Mouse (Mus musculus): Measurements from ENCODE around the gene Lsm12. TPM values are rescaled to one million over a fixed set of nuclear protein-coding genes. Genes with fewer than 3 reads are reported as not detected.

The Lsm12 gene
- polyA plus RNA-seq, 1 experiment from 2014 or later: 76.5 TPM

DNA sequence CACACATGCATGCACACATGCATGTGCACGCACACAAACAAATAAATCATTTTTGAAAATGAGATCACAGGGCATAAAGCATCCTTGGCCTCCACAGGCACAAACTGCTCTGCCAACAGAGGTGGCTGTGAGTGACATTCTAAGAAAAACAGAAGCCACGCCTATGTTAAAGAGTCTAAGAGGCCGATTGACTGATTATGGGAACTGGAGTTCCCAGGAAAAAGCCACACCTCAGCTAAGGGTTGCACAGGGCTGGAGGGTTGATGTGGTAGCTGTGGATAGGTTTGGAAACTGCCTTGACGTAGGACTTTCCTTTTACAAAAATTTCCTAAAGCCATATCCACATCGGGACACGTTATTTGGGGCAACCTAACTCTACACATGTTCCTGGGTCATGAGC is 67.7 kb downstream of the Lsm12 start:
- no peak overlapping the region for H3K4me2 ChIP-seq (ENCODE audit: low read depth, low read length)

DNA sequence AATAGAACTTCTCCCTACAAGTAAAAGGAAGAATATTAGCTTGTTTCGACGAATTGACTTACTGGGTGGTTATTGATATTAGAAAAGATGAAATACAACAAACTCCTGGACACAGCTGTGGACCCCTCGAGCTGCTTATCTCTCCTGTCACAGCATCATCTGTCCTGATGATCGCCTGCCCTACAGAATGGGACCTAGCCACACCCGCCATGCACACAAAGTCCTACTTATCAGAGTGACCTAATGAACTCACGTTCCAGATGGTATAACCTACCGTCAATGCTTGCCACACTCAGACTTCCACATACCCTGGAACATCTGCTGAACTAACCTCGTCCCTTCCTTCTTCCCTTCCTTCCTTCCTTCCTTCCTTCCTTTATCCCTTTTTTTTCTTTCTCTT is 68.9 kb downstream of the Lsm12 start:
- DNase-seq (ENCODE audit: low spot score): no peak
- WGBS: 85% methylated on average over 8 of the region's 8 CpGs
- no peak for ATAC-seq (replicated peaks; ENCODE audit: insufficient number of reproducible peaks, low FRiP score, low TSS enrichment, low read depth)
- H3K27me3 ChIP-seq (ENCODE audit: control insufficient read depth, insufficient read depth, low read length): no peaks in the 10 kb centered on the region
- no peaks in the 10 kb centered on the region for H3K36me3 ChIP-seq (replicated peaks; ENCODE audit: control insufficient read depth, insufficient read depth, low read depth, low read length)
- no peak overlapping the region for H3K9ac ChIP-seq (replicated peaks; ENCODE audit: low read length)
- no peaks in the 10 kb centered on the region for H3K4me1 ChIP-seq (ENCODE audit: control insufficient read depth, insufficient read depth, low read length)
- no peaks in the 10 kb centered on the region for H3K9me3 ChIP-seq (replicated peaks; ENCODE audit: control insufficient read depth, low read length)
- H3K4me2 ChIP-seq (ENCODE audit: low read depth, low read length): no peak overlapping the region
- H3K4me3 ChIP-seq (ENCODE audit: low read depth, low read length): no peak overlapping the region
- H3K27ac ChIP-seq (replicated peaks; ENCODE audit: low read depth, low read length): no peak overlapping the region

More for the DNA sequence above, 67.7 kb downstream of the Lsm12 start:
- H3K27me3 ChIP-seq (ENCODE audit: control insufficient read depth, insufficient read depth, low read length): no peaks in the 10 kb centered on the region
- DNase-seq (ENCODE audit: low spot score) (no peak), ATAC-seq (replicated peaks; ENCODE audit: insufficient number of reproducible peaks, low FRiP score, low TSS enrichment, low read depth) (no peak)
- 83% methylated on average over 6 of the region's 6 CpGs for WGBS
- no peaks in the 10 kb centered on the region for H3K36me3 ChIP-seq (replicated peaks; ENCODE audit: control insufficient read depth, insufficient read depth, low read depth, low read length)
- no peaks in the 10 kb centered on the region for H3K4me1 ChIP-seq (ENCODE audit: control insufficient read depth, insufficient read depth, low read length)
- H3K27ac ChIP-seq (replicated peaks; ENCODE audit: low read depth, low read length): no peak overlapping the region
- H3K4me3 ChIP-seq (ENCODE audit: low read depth, low read length): no peak overlapping the region
- H3K9me3 ChIP-seq (replicated peaks; ENCODE audit: control insufficient read depth, low read length): no peaks in the 10 kb centered on the region
- no peak overlapping the region for H3K9ac ChIP-seq (replicated peaks; ENCODE audit: low read length)

Small RNAs within 50 kb of the gene (microRNA-seq; reads per million reads assigned to microRNA genes)
- gene Mir8101 (ENCODE audit: borderline number of aligned reads): not detected

Other genes with a start within 250 kb of the Lsm12 start
- gene Sost, start 218.3 kb downstream of the Lsm12 start, polyA plus RNA-seq (2014; fragmentation: Nextera tagmentation; extraction: Ambion mirVana): not detected in 2 replicates
- gene Cfap97d1, start 201.0 kb downstream of the Lsm12 start, polyA plus RNA-seq (2014; fragmentation: Nextera tagmentation; extraction: Ambion mirVana): not detected in 2 replicates
- 11.3 and 12.2 TPM in 2 replicates for gene Dusp3, start 198.3 kb downstream of the Lsm12 start, polyA plus RNA-seq (2014; fragmentation: Nextera tagmentation; extraction: Ambion mirVana)
- 6.3 and 6.8 TPM in 2 replicates for gene Mpp3, start 156.8 kb downstream of the Lsm12 start, polyA plus RNA-seq (2014; fragmentation: Nextera tagmentation; extraction: Ambion mirVana)
- 0.17 and 0.32 TPM in 2 replicates for gene Cd300lg, start 143.8 kb downstream of the Lsm12 start, polyA plus RNA-seq (2014; fragmentation: Nextera tagmentation; extraction: Ambion mirVana)
- gene Mpp2, start 96.8 kb downstream of the Lsm12 start, polyA plus RNA-seq (2014; fragmentation: Nextera tagmentation; extraction: Ambion mirVana): 7.4 and 9.1 TPM in 2 replicates
- not detected in 2 replicates for gene Ppy, start 84.0 kb downstream of the Lsm12 start, polyA plus RNA-seq (2014; fragmentation: Nextera tagmentation; extraction: Ambion mirVana)
- gene Pyy, start 77.5 kb downstream of the Lsm12 start, polyA plus RNA-seq (2014; fragmentation: Nextera tagmentation; extraction: Ambion mirVana): not detected in 2 replicates
- not detected in 2 replicates for gene Nags, start 39.8 kb downstream of the Lsm12 start, polyA plus RNA-seq (2014; fragmentation: Nextera tagmentation; extraction: Ambion mirVana)
- 37.0 and 37.8 TPM in 2 replicates for gene Tmem101, start 28.9 kb downstream of the Lsm12 start, polyA plus RNA-seq (2014; fragmentation: Nextera tagmentation; extraction: Ambion mirVana)
- 33.3 and 37.1 TPM in 2 replicates for gene G6pc3, start 4.3 kb upstream of the Lsm12 start, polyA plus RNA-seq (2014; fragmentation: Nextera tagmentation; extraction: Ambion mirVana)
- 21.9 and 24.0 TPM in 2 replicates for gene Hdac5, start 44.9 kb upstream of the Lsm12 start, polyA plus RNA-seq (2014; fragmentation: Nextera tagmentation; extraction: Ambion mirVana)
- gene BC030867, start 63.6 kb upstream of the Lsm12 start, polyA plus RNA-seq (2014; fragmentation: Nextera tagmentation; extraction: Ambion mirVana): 20.8 and 20.9 TPM in 2 replicates
- 0.11 TPM in 1 of 2 replicates, not detected in the other for gene Asb16, start 83.4 kb upstream of the Lsm12 start, polyA plus RNA-seq (2014; fragmentation: Nextera tagmentation; extraction: Ambion mirVana)
- 40.9 and 50.1 TPM in 2 replicates for gene Tmub2, start 99.6 kb upstream of the Lsm12 start, polyA plus RNA-seq (2014; fragmentation: Nextera tagmentation; extraction: Ambion mirVana)
- gene Atxn7l3, start 111.3 kb upstream of the Lsm12 start, polyA plus RNA-seq (2014; fragmentation: Nextera tagmentation; extraction: Ambion mirVana): 15.1 and 17.3 TPM in 2 replicates
- 81.0 and 84.5 TPM in 2 replicates for gene Ubtf, start 134.4 kb upstream of the Lsm12 start, polyA plus RNA-seq (2014; fragmentation: Nextera tagmentation; extraction: Ambion mirVana)
- gene Slc4a1, start 180.9 kb upstream of the Lsm12 start, polyA plus RNA-seq (2014; fragmentation: Nextera tagmentation; extraction: Ambion mirVana): 25.8 and 28.5 TPM in 2 replicates
- gene Rundc3a, start 208.1 kb upstream of the Lsm12 start, polyA plus RNA-seq (2014; fragmentation: Nextera tagmentation; extraction: Ambion mirVana): 11.8 and 12.1 TPM in 2 replicates
- 168 and 185 TPM in 2 replicates for gene Slc25a39, start 222.7 kb upstream of the Lsm12 start, polyA plus RNA-seq (2014; fragmentation: Nextera tagmentation; extraction: Ambion mirVana)
- gene Grn, start 245.0 kb upstream of the Lsm12 start, polyA plus RNA-seq (2014; fragmentation: Nextera tagmentation; extraction: Ambion mirVana): 38.8 and 52.0 TPM in 2 replicates

Data from embryonic facial prominence, embryonic 11.5 days (tissue).